Comparison of ENCODE assay signal across 12 mouse cellular contexts in genomic region chr8:9451543-9451942, GRCm38 (mm10).
DNase-seq lines count a peak whose midpoint lies in the region; ATAC-seq and TF ChIP-seq lines count a peak whose summit lies in the region.
"Had no signal": no experiment of that assay in that cellular context is flagged by ENCODE, and none has a peak within 500 bp of the region (broad histone marks: within the 10 kb centered on the region; RNA-seq: fewer than 3 reads in every experiment).

No protein-coding gene starts in this region.

- H3K9ac ChIP-seq in liver, embryonic 14.5 days (replicated peaks), result no peak overlapping the region
- H3K9ac ChIP-seq in liver, embryonic 11.5 days (ENCODE audit: low read depth, low read length), result no peak overlapping the region
- H3K9ac ChIP-seq: neural tube, embryonic 13.5 days had no signal

- H3K4me1 ChIP-seq in liver, embryonic 14.5 days (replicated peaks; ENCODE audit: control insufficient read depth in 2 of 2, insufficient read depth in 2 of 2, low read length in 1 of 2), result no peaks in the 10 kb centered on the region
- H3K4me1 ChIP-seq in liver, embryonic 11.5 days (replicated peaks; ENCODE audit: control insufficient read depth, insufficient read depth, low read length), result no peaks in the 10 kb centered on the region
- H3K4me1 ChIP-seq: hindbrain, embryonic 10.5 days had no signal

- H3K4me3 ChIP-seq in liver, embryonic 14.5 days (ENCODE audit: insufficient read depth in 1 of 2, low read depth in 2 of 2, low read length in 2 of 2), result no peak overlapping the region
- no peak overlapping the region for H3K4me3 ChIP-seq in liver, embryonic 11.5 days (ENCODE audit: low read depth, low read length)
- H3K4me3 ChIP-seq: hindbrain, embryonic 10.5 days; neural tube, embryonic 13.5 days had no signal

- no peaks in the 10 kb centered on the region for H3K27me3 ChIP-seq in liver, embryonic 14.5 days (ENCODE audit: control insufficient read depth, insufficient read depth, low read length)
- H3K27me3 ChIP-seq in liver, embryonic 11.5 days (replicated peaks; ENCODE audit: control insufficient read depth, insufficient read depth, low read length), result no peaks in the 10 kb centered on the region
- H3K27me3 ChIP-seq in splenic B cell, adult 2 months (ENCODE audit: control insufficient read depth, insufficient read depth, low read length, poor library complexity, severe bottlenecking), result no peaks in the 10 kb centered on the region
- H3K27me3 ChIP-seq: neural tube, embryonic 13.5 days had no signal

- H3K27ac ChIP-seq in liver, embryonic 14.5 days, result no peak overlapping the region
- no peak overlapping the region for H3K27ac ChIP-seq in liver, embryonic 11.5 days (ENCODE audit: low read depth, low read length)
- H3K27ac ChIP-seq: hindbrain, embryonic 10.5 days; neural tube, embryonic 13.5 days had no signal

- no peak overlapping the region for H3K4me2 ChIP-seq in liver, embryonic 14.5 days (ENCODE audit: low read depth)
- H3K4me2 ChIP-seq in liver, embryonic 11.5 days, result no peak overlapping the region
- H3K4me2 ChIP-seq: neural tube, embryonic 13.5 days had no signal

- TF ChIP-seq CTCF in liver, embryonic 14.5 days (IDR thresholded peaks at IDR 0.05; ENCODE audit: low read depth), result peak; percentile 61

- peak; percentile 29 for DNase-seq in embryo, embryonic 10.5 days (ENCODE audit: low spot score)
- DNase-seq in embryo, embryonic 9.5 days (ENCODE audit: extremely low spot score), result no peak
- DNase-seq in liver, embryonic 14.5 days (ENCODE audit: low read depth in 3 of 3, low spot score in 3 of 3), result no peak
- DNase-seq in liver, embryonic 11.5 days (ENCODE audit: low spot score), result no peak
- DNase-seq in NIH3T3 (ENCODE audit: low read depth), result peak; percentile 28
- peak; percentile 2 for DNase-seq in splenic B cell, adult 2 months (ENCODE audit: low read depth, low spot score)
- DNase-seq in left cerebral cortex, adult 8-10 months (ENCODE audit: low spot score in 2 of 2), result no peak
- no peak for DNase-seq in spleen, postnatal 14 days (ENCODE audit: low spot score in 2 of 2)
- DNase-seq: cerebellum, adult 8-10 months; gastrocnemius, postnatal 36 days had no signal

- no peaks in the 10 kb centered on the region for H3K36me3 ChIP-seq in liver, embryonic 14.5 days (replicated peaks; ENCODE audit: control insufficient read depth, insufficient read depth, low read depth)
- H3K36me3 ChIP-seq in liver, embryonic 11.5 days (ENCODE audit: control insufficient read depth, insufficient read depth, low read length), result no peaks in the 10 kb centered on the region
- no peaks in the 10 kb centered on the region for H3K36me3 ChIP-seq in splenic B cell, adult 2 months (ENCODE audit: control insufficient read depth, insufficient read depth, low read length, poor library complexity, severe bottlenecking)
- H3K36me3 ChIP-seq: hindbrain, embryonic 10.5 days; neural tube, embryonic 13.5 days had no signal

- WGBS in liver, embryonic 14.5 days (ENCODE audit: insufficient replicate concordance), result 40% methylated on average over 4 of the region's 4 CpGs
- WGBS in liver, embryonic 11.5 days, result 51% methylated on average over 4 of the region's 4 CpGs

- no peaks in the 10 kb centered on the region for H3K9me3 ChIP-seq in liver, embryonic 14.5 days (ENCODE audit: control insufficient read depth, low read length)
- H3K9me3 ChIP-seq in liver, embryonic 11.5 days (ENCODE audit: control insufficient read depth, low read length), result no peaks in the 10 kb centered on the region; the same call in 1 of the 2 replicates
- H3K9me3 ChIP-seq: hindbrain, embryonic 10.5 days; neural tube, embryonic 13.5 days had no signal

- ATAC-seq in liver, embryonic 14.5 days (ENCODE audit: insufficient read depth), result no peak
- ATAC-seq in liver, embryonic 11.5 days (replicated peaks; ENCODE audit: low FRiP score), result no peak

- no peak for TF ChIP-seq EP300 in liver, embryonic 14.5 days (IDR thresholded peaks at IDR 0.05; ENCODE audit: low read depth)

Comparison
In these comparisons a context has a peak if more than half of its experiments do, and no peak if none do; other contexts are left out.
1. DNase-seq: peak in embryo, embryonic 10.5 days (single experiment), NIH3T3 (single experiment) and splenic B cell, adult 2 months (single experiment); none in embryo, embryonic 9.5 days (single experiment), liver, embryonic 14.5 days (0 of 3), liver, embryonic 11.5 days (single experiment), left cerebral cortex, adult 8-10 months (0 of 2) and spleen, postnatal 14 days (0 of 2).